Mouse (Mus musculus) kidney, embryonic 15.5 days (tissue): ENCODE results near the gene Sec23b. TPM values are rescaled to one million over a fixed set of nuclear protein-coding genes. Genes with fewer than 3 reads are reported as not detected.
"Not testable (repeated sequence)": the region's sequence is repeated elsewhere in the genome, so short reads cannot be mapped to it uniquely, and the experiment has no call there.

Experiments
- ATAC-seq: fragments of 200-750 bp; cut with Nextera tagmentation; replicated peaks from 2 replicates; pipeline ENCODE4 v1.8.0; 2017; ENCODE audit warnings: moderate TSS enrichment; ENCODE audit not compliant: low FRiP score
- H3K27ac ChIP-seq: fragments of 300-500 bp; sonication (generic); 2 replicates; pipeline ENCODE4 v1.5.1; 2015; ENCODE audit warnings: mild to moderate bottlenecking, inconsistent platforms
- H3K27me3 ChIP-seq: fragments of 300-500 bp; sonication (generic); 2 replicates; pipeline ENCODE4 v1.6.1; 2015; ENCODE audit warnings: inconsistent platforms
- H3K36me3 ChIP-seq: fragments of 300-500 bp; sonication (generic); 2 replicates; pipeline ENCODE4 v1.6.1; 2015; ENCODE audit warnings: inconsistent platforms
- H3K4me1 ChIP-seq: fragments of 300-500 bp; sonication (generic); 2 replicates; pipeline ENCODE4 v1.6.1; 2015; ENCODE audit warnings: inconsistent platforms
- H3K4me2 ChIP-seq: fragments of 300-500 bp; sonication (generic); 2 replicates; pipeline ENCODE4 v1.6.1; 2015; ENCODE audit warnings: moderate library complexity, mild to moderate bottlenecking, inconsistent platforms
- H3K4me3 ChIP-seq: fragments of 300-500 bp; sonication (generic); replicated peaks from 2 replicates; pipeline ENCODE4 v1.5.1; 2015; ENCODE audit warnings: mild to moderate bottlenecking, inconsistent platforms
- H3K9ac ChIP-seq: fragments of 300-500 bp; sonication (generic); 2 replicates; pipeline ENCODE4 v1.6.1; 2015; ENCODE audit warnings: mild to moderate bottlenecking, inconsistent platforms
- H3K9me3 ChIP-seq: fragments of 300-500 bp; sonication (generic); replicated peaks from 2 replicates; pipeline ENCODE4 v1.6.1; 2016; ENCODE audit warnings: inconsistent platforms
- WGBS: fragments of 180-500 bp; shearing (Covaris S2); methylation state at CpG from one replicate; pipeline ENCODE4 v1.1.7; 2015; ENCODE audit warnings: mixed read lengths; 5-methylcytosine and 5-hydroxymethylcytosine counted together
- polyA plus RNA-seq: library from polyadenylated mRNA; unstranded; fragments of >200 nt; fragmentation: Nextera tagmentation; extraction: Ambion mirVana; gene quantifications from 2 replicates; pipeline ENCODE4 v1.2.1, GENCODE M21; 2015

Gene Sec23b
- polyA plus RNA-seq, 1 experiment from 2014 or later, result 108 TPM

DNA sequence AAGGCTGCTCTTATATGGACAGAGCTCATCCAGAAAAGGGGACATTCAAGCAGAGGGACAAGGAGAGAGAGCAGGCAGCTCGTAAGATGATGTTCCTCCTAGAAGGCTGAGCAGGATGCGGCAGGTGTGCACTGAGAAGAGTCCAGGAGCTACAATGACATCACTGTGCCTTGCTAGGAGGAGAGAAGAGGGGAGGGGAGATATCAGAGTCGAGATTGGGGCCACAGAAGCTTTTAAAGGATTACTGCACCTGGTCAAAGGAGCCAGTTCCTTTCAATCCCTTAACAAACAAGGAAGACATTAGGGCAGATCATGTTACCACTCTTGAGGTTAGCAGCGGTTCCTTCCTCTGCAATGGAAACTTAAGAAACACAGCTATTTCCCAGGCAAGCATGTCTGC, 8.5 kb upstream of the Sec23b start:
- Histone ChIP-seq H3K27ac (no peak overlapping the region), H3K27me3 (no peaks in the 10 kb centered on the region), H3K9me3 (no peaks in the 10 kb centered on the region), H3K36me3 (peaks cover 48% of the 10 kb centered on the region), H3K4me2 (no peak overlapping the region), H3K4me3 (no peak overlapping the region), H3K9ac (no peak overlapping the region), H3K4me1 (peaks cover 27% of the 10 kb centered on the region; the same call in 1 of the 2 replicates)
- no peak for ATAC-seq
- 65% methylated on average over 4 of the region's 4 CpGs for WGBS

DNA sequence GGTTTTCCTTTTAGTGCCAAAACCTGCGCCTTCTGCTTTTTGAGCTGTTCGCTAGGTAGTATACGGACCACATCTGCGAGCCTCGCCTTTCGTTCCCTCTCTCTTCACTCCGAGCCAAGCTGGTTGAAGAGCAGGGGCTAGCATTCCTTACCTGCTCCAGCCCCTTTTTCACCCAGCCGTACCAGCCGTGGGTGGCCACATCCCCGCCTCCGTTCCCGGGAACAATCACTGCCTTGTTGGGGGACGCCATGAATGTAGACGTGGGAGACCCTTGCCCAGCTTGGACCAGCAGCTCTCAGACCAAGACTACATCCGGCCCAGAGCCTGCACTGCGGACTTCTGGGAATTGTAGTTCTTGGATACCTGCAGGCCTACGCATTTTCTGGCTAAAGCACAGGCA, 5.5 kb upstream of the Sec23b start, which contains the start of gene Rbbp9:
Gene Rbbp9, minus strand, starts transcription at position 341 of the 400 bp plus-strand sequence.
- WGBS, result under 1% methylated on average over 17 of the region's 17 CpGs
- H3K4me2 ChIP-seq, result peak within 1 kb of the TSS; percentile 59
- H3K9me3 ChIP-seq, result no peaks in the 10 kb centered on the region
- peak within 1 kb of the TSS; percentile 88 for H3K4me3 ChIP-seq
- ATAC-seq, result peak; percentile 97
- peaks cover 25% of the 10 kb centered on the region for H3K36me3 ChIP-seq
- peaks cover 26% of the 10 kb centered on the region for H3K4me1 ChIP-seq
- H3K27ac ChIP-seq, result peak within 1 kb of the TSS; percentile 91
- H3K9ac ChIP-seq, result peak within 1 kb of the TSS; percentile 77
- H3K27me3 ChIP-seq, result no peaks in the 10 kb centered on the region

GRCm38 (mm10) chr2:144553905-144554304, 2.1 kb upstream of the Sec23b start:
- H3K4me1 ChIP-seq, result peaks cover 24% of the 10 kb centered on the region
- no peak overlapping the region for H3K27ac ChIP-seq
- H3K27me3 ChIP-seq, result no peaks in the 10 kb centered on the region
- H3K9ac ChIP-seq, result no peak overlapping the region
- H3K36me3 ChIP-seq, result peaks cover under 1% of the 10 kb centered on the region; the same call in 1 of the 2 replicates
- WGBS, result 93% methylated on average over 3 of the region's 3 CpGs
- no peak overlapping the region for H3K4me2 ChIP-seq
- no peaks in the 10 kb centered on the region for H3K9me3 ChIP-seq
- H3K4me3 ChIP-seq, result no peak overlapping the region
- no peak for ATAC-seq

GRCm38 (mm10) chr2:144555286-144555819, 676 bp upstream of the Sec23b start:
- WGBS, result 2% methylated on average over 14 of the region's 14 CpGs
- Histone ChIP-seq H3K36me3 (peaks cover 15% of the 10 kb centered on the region), H3K27me3 (no peaks in the 10 kb centered on the region), H3K4me3 (peak overlapping the region; percentile 94), H3K9me3 (no peaks in the 10 kb centered on the region), H3K4me2 (peak overlapping the region; percentile 68), H3K27ac (peak overlapping the region; percentile 97), H3K9ac (peak overlapping the region; percentile 79), H3K4me1 (peaks cover 16% of the 10 kb centered on the region)
- ATAC-seq, result peak; percentile 10; the same call in 1 of the 2 replicates

GRCm38 (mm10) chr2:144588723-144589122, 32.7 kb downstream of the Sec23b start:
- Histone ChIP-seq H3K27ac (no peak overlapping the region), H3K9me3 (no peaks in the 10 kb centered on the region), H3K36me3 (peaks cover 67% of the 10 kb centered on the region), H3K9ac (no peak overlapping the region), H3K27me3 (no peaks in the 10 kb centered on the region), H3K4me2 (no peak overlapping the region), H3K4me3 (no peak overlapping the region), H3K4me1 (peaks cover 2% of the 10 kb centered on the region)
- ATAC-seq, result no peak
- 88% methylated on average over 4 of the region's 4 CpGs for WGBS

DNA sequence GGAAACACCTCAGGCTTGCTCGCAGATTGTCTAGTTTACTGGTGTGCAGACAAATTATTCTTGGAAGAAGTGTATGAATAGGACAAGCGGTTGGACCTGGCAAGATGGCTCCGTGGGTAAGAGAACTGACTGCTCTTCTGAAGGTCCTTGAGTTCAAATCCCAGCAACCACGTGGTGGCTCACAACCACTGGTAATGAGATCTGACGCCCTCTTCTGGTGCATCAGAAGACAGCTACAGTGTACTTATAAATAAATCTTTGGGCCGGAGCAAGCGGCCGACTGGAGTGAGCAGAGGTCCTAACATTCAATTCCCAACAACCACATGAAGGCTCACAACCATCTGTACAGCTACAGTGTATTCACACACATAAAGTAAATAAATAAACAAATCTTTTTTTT, 37.0 kb downstream of the Sec23b start:
- H3K4me2 ChIP-seq, H3K9ac ChIP-seq, H3K4me3 ChIP-seq, H3K27me3 ChIP-seq, H3K27ac ChIP-seq, H3K9me3 ChIP-seq, ATAC-seq, H3K4me1 ChIP-seq: not testable (repeated sequence)
- WGBS, result 69% methylated on average over 8 of the region's 8 CpGs
- peaks cover 32% of the 10 kb centered on the region for H3K36me3 ChIP-seq

- ATAC-seq, result peak; percentile 97
- Histone ChIP-seq H3K27me3 (no peaks in the 10 kb centered on the region), H3K9me3 (no peaks in the 10 kb centered on the region), H3K4me2 (peak within 1 kb of the TSS; percentile 63), H3K9ac (peak within 1 kb of the TSS; percentile 63), H3K27ac (no peak within 1 kb of the TSS), H3K4me3 (peak within 1 kb of the TSS; percentile 62), H3K36me3 (peaks cover 22% of the 10 kb centered on the region), H3K4me1 (peaks cover 10% of the 10 kb centered on the region)
- 1% methylated on average over 31 of the region's 31 CpGs for WGBS
These were observed 38.1 kb downstream of the Sec23b start, which contains the start of gene Smim26 for GRCm38 (mm10) chr2:144593951-144594651. TSS of gene Smim26 (plus strand) at chr2:144594054.

- Histone ChIP-seq H3K36me3 (peaks cover 5% of the 10 kb centered on the region; the same call in 1 of the 2 replicates), H3K27ac (no peak overlapping the region), H3K4me3 (no peak overlapping the region), H3K9me3 (no peaks in the 10 kb centered on the region), H3K4me1 (peaks cover 16% of the 10 kb centered on the region), H3K27me3 (no peaks in the 10 kb centered on the region), H3K4me2 (no peak overlapping the region), H3K9ac (no peak overlapping the region)
- no peak for ATAC-seq
- WGBS, result 78% methylated on average over 2 of the region's 2 CpGs
These were observed 42.0 kb downstream of the Sec23b start for GRCm38 (mm10) chr2:144598006-144598405.

GRCm38 (mm10) chr2:144599831-144600687, 44.0 kb downstream of the Sec23b start, which contains the start of gene Dtd1:
TSS of gene Dtd1 (plus strand) at chr2:144599897.
- H3K4me2 ChIP-seq, result peak within 1 kb of the TSS; percentile 83

DNA sequence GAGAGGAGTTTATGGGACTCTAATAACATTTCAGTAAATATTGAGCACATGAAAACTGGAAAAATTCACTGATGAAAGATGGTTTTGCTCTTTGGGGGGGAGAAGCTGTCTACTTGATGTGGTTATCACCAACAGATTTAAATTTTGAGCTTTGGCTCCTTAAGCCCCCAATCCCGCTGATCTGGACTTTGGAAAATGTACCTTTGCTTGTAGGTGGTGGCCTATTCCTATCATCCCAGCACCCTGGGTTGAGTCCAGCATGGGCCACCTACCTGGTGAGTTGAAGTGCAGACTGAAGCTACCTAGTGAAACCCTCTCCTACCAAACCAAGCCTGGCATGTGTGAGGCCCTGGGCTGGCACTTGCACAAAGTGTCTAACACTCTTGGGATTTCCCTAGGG, 45.5 kb downstream of the Sec23b start:
- Histone ChIP-seq H3K9ac (no peak overlapping the region), H3K4me3 (no peak overlapping the region), H3K27me3 (no peaks in the 10 kb centered on the region), H3K9me3 (no peaks in the 10 kb centered on the region), H3K4me1 (peaks cover 6% of the 10 kb centered on the region; the same call in 1 of the 2 replicates), H3K4me2 (no peak overlapping the region), H3K36me3 (no peaks in the 10 kb centered on the region), H3K27ac (no peak overlapping the region)
- ATAC-seq, result no peak
- WGBS, result 100% methylated on average over 1 of the region's 1 CpGs

More at GRCm38 (mm10) chr2:144599831-144600687, 44.0 kb downstream of the Sec23b start, which contains the start of gene Dtd1:
- no peaks in the 10 kb centered on the region for H3K9me3 ChIP-seq
- peak within 1 kb of the TSS; percentile 71 for H3K4me3 ChIP-seq
- no peaks in the 10 kb centered on the region for H3K27me3 ChIP-seq
- peak; percentile 97 for ATAC-seq
- peak within 1 kb of the TSS; percentile 83 for H3K9ac ChIP-seq
- peaks cover 5% of the 10 kb centered on the region; the same call in 1 of the 2 replicates for H3K36me3 ChIP-seq
- 0 out of 2 replicates have a peak within 1 kb of the TSS, but pooled peaks have one; percentile 54 for H3K27ac ChIP-seq
- WGBS, result 1% methylated on average over 50 of the region's 50 CpGs
- peaks cover 6% of the 10 kb centered on the region; the same call in 1 of the 2 replicates for H3K4me1 ChIP-seq

- Histone ChIP-seq H3K27ac (no peak overlapping the region), H3K9ac (no peak overlapping the region), H3K36me3 (no peaks in the 10 kb centered on the region), H3K4me3 (no peak overlapping the region), H3K4me1 (no peaks in the 10 kb centered on the region), H3K9me3 (no peaks in the 10 kb centered on the region), H3K4me2 (no peak overlapping the region), H3K27me3 (no peaks in the 10 kb centered on the region)
- no peak for ATAC-seq
- 93% methylated on average over 6 of the region's 6 CpGs for WGBS
These were observed 57.9 kb downstream of the Sec23b start for GRCm38 (mm10) chr2:144613956-144614355.
